Mouse (Mus musculus): ENCODE results near the gene Socs5. TPM values are rescaled to one million over a fixed set of nuclear protein-coding genes. Genes with fewer than 3 reads are reported as not detected.
A peak's percentile ranks its signal among the peaks of the same experiment; 100 is the strongest.

Socs5 gene
- total RNA-seq, 2 experiments from 2014 or later = 1.2 to 3.0 TPM

DNA sequence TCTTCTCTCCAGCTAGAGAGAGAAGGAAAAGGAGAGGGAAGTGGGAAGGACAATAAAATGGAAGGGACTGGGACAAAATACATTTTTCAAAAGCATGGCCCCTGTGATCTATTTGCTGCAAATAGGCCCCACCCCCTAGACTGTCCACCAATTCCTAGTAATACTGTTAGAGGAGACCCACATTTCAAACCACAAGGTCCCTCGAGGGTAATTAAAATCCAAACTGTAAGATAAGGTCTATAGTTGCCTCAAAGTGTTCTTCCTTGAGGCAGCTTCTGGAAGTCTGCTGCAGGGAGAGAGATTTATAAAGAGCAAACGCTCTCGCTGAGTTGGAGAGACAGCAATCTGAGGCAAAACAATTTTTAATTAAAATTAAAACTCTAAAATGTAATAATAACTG, 52.8 kb downstream of the Socs5 start:
- no peak for ATAC-seq (ENCODE audit: poor library complexity, severe bottlenecking)

DNA sequence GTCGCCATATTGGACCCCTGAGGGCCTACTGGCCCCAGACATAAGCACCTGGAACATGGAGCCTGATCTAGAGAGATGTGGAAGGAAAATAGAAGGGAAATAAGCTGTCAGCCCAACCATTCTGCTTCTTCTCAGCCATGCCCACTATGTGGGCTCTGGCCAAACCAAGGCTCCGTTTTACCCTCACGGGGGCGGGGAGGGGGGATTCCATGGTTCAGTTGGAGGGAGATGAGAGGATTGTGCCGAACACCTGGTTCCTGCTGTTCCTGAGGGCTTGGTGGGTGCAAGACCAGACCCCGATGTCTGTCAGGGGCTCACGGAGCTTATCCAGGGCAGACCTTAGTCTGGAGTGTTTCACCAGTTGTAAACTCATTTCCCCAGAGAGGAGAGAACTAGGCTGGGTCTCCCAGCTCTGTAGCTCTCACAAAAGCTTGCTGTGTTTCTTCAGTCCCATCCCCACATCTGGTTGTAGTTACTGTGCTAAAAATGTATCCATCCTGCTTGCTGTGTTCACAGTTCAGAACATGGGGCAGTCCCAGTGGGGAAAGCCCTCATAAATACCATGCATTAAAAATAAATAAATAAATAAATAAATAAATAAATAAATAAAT, 56.9 kb downstream of the Socs5 start:
- ATAC-seq (ENCODE audit: poor library complexity, severe bottlenecking) = no peak

DNA sequence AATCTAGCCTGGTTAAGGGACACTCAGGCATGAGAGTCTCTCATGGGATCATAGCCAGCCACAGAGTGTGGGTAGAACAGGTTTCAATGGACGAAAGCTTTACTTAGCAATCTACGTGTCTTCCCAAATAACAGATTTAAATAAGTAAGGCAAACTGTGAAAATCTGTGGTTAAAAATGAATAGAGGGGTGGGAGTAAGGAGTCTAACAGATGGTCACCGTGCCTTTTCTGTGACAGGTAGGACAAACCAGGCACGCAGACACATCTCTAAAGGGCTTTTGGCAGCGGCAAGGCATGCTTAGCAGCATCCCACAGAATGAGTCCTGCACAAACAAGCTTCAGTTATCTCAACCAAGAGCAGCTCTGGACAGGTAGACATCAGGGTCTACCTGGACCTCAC, 59.9 kb downstream of the Socs5 start:
- ATAC-seq (ENCODE audit: poor library complexity, severe bottlenecking) = no peak

DNA sequence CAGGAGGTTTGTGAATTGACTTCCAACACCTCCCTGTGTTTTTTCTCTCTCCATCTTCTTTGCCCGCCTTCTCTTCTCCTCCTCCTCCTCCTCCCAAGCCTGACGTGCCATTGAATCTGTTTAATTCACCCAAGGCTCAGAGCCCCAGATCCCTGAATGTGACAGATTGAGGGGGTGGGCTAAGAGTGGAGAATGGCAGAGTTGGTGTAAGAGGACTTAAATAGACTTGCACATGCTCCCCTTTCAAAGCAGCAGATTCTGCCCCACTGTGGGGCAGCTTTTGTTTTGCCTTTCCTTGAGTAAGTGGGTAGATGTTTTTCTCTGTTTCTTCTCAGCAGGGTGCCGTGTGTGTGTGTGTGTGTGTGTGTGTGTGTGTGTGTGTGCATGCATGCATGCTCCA, 61.6 kb downstream of the Socs5 start:
- no peak for ATAC-seq (ENCODE audit: poor library complexity, severe bottlenecking)

DNA sequence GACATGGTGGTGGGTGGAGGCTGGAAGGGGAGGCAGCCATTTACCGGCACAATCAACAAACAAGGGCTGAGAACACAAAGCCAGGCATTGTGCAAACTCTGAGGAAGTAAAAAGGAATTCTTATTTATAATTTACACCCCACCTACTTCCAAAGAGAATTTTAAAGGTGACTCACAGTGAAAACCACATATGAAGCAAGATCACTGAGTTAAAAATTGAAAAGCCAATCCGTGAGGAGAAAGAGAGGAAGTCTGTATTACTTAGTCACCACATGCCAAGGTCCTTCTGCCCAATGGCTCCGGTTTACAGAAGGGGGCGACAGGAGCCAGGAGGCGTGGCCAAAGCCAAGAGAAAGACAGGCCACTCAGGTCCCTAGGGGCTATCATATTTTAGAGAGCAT, 62.9 kb downstream of the Socs5 start:
- peak; percentile 91 for ATAC-seq (ENCODE audit: poor library complexity, severe bottlenecking)

DNA sequence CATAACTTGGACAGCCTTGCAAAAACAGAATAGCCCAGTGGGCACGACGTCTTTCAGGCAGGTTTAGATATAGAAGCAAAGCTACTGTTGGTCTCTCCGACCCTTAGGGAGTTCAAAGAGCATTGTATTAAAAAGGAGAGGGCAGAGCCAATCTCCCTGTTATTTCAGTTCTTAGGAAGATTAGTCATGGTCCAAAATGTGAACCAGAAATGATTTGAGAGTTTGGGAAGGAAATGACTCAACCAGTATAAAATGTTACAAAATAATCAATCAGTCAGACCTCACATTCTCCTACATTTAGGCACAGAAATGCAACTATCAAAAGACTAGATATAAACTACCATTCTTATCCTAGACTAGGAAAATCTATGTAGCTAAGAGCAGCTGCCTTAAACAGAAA, 64.6 kb downstream of the Socs5 start:
- no peak for ATAC-seq (ENCODE audit: poor library complexity, severe bottlenecking)

DNA sequence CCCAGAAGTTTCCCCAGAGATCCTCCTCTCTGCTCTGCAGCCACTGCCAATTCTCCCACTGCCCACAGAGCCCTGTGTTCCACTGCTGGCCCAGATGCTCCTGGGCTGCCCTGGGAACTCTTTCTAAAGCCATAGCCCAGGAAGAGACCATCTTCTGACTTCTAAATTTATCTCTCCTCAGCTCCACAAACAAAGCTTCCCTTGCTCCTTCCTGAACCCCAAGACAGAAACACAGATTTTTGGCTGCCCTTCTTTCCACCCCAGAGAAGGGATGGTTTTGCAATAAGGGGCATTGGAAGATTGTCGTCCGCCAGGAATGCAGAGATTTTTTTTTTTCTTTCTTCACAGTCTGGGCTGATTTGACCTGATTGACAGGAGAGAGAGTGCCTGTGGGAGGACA, 66.5 kb downstream of the Socs5 start:
- no peak for ATAC-seq (ENCODE audit: poor library complexity, severe bottlenecking)

DNA sequence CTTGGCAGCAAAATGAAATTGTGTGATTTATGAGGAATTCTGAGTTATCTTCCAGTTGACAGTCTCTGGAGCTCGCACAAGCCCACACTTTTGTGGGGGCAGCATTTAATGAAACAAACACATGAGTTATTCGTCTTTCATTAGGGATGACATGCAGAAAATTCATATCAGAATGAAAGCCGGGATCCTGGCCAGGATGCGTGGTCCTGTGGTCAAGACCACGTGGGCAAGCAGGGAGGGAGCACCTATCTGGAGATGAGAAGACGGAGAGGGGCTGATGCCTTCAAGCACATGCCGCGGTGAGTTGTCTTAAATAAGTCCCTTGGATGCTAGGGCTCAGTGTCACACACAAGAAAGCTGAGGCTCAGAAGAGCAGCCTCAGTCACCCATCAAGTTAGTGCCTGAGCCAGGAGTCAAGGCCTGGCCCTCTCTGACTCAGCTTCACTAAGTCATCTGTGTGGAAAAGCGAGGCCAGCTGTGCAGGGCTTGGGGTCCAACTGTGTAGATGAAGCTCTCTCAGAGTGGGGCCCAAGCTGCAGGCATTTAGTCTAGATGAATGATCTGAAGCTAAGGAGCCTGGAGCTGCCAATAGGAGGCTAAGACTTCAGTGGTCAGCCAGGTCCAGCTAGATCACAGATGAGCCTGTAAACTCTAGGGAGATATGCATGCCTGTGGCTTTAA, 67.3 kb downstream of the Socs5 start:
- no peak for ATAC-seq (ENCODE audit: poor library complexity, severe bottlenecking)

DNA sequence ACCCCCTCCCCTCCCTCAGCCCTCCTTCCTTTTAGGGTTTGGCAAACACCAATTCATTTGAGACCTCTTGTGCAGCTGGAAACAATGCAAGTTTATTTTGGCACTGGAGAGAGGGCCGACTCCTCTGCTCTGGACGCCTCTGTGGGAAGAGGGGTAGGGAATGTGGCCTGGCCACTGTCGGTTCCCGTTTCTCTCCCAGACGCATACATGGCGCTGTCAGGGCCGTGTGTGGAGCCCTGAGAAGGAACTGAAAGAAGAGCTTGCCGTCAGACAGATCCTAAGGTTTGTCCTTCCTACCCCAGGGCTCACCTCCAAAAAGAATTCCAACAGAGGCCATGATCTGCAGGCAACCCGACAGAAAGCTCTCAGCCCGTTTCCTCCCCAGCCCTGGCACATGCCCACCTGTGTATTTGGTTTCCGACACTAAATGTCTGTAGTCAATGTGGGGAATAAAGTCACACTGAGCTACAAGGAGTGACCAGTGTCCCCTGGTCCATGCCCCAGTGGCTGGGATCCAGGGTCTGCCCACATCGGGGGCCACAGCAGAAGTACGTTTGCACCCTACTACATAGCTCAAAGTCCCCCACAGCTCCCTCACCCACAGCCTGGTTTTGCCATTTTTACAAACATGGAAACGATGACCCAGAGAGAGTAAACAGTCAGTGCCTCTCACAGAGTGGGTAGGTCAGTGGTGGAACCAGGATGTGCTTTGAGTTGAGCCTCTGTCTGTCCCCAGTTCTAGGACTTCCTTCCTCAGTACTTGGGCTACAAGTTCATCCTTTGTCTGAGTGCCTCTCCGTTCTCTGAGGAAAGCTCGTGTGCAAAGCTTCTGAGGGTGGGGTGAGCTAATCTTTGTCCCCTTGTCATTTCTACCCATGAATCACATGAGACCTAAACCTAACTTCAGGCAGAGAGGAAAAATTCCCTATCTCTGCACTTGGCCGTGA, 68.9 kb downstream of the Socs5 start:
- ATAC-seq (ENCODE audit: poor library complexity, severe bottlenecking) = peak; percentile 78

DNA sequence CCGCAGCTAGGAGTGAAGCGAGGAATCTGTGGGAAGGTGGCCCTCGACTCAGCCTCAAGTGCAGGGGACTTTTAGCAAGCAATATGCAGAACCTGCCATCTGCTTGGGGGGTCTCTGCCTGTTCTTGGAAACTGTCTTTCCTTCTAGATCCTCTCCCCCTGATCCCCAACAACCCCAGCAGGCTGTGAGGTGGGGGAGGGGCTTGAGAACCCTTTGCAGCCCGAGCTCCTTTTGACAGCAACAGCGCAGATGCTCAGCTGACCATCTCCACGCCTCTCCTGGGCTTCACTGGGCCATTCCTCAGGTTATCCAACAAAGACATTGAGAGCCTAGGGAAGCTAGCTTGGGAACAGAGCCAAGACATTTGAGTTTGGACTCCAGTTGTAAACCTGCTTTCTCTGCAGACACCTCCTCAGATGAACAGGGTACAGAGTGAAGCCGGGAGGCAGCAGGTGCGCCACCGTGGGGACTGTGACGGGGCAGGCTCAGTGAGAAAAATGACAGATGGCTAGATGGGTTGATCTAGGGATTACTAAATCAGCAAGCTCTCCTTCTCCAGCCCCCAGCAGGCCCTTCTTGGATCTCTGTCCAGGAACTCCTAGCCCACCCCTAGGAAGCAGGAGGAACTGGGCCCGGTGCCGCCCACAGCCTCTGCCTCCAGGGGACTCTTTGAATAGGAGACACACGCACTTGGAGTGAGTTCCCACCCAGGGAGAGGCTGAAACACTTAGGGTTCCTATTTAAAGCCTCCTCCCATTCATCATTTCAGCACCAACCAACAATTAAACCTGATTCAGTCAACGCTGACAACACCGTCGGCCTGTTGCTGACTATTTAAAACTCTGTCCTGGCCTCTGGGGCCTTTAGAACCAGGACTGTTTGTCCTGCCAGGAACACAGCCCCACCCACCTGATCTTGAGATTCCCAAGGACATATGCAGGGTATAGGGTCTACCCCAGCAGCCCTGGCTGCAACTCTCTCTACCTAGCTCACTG, 71.4 kb downstream of the Socs5 start:
- no peak for ATAC-seq (ENCODE audit: poor library complexity, severe bottlenecking)

DNA sequence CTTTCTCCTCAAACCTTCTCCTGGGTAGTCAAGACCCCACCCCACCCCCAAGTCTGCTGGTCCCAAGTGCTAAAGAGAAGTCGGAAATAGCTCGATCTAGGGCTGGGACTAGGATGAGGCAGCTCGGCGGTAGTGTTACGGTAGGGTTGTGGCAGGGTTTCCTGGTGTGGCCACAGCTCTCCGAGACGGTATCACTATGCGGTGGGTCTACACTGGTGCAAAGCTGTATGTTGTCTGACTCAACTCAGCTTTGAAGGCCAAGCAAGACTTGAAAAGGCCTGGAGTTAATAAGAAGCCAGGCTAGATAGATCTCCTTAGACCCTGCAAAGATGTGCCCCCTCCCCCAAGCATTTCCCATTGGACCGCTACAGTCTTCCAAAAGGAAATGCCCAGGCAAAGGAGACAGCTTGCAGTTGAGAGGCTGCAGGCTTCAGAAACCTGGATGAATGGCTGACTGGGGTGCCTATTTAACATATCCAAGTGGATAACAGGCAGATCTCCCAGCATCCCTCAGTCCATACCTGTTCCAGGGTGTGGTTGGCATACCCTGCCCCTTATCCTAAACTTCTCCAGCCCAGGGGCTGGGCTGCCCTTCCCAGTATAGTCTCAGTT, 72.6 kb downstream of the Socs5 start:
- no peak for ATAC-seq (ENCODE audit: poor library complexity, severe bottlenecking)

DNA sequence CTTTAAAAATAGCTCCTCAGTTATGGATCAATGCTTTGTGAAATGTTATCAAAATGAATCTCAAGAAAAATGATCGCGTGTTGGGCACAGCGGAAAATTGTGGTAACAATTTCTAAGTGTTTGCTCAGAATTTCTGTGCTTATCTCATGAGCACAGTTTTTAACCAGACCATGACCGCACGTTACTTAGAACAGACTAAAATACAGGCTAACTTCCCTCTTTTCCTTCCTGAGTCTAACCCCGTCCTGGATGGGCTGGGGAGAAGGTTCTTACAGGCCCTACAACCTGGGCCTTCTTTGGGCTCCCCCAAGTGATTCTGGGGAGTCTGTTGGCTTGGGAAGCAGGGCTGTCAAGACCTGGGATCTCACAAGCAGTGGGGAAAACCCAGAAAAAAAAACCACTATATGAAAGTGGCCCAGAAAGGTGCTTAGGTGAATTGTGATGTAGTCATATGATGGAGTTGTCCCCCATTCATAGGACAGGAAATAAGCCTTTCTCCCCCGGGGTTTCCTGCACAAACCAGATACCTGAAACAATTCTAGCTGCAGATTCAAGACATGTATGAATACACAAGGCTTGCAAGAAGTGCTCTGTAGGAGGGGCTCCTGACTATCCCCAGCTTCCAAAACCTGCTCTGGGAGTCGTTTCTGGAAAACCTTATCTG, 74.3 kb downstream of the Socs5 start:
- ATAC-seq (ENCODE audit: poor library complexity, severe bottlenecking) = peak; percentile 75

DNA sequence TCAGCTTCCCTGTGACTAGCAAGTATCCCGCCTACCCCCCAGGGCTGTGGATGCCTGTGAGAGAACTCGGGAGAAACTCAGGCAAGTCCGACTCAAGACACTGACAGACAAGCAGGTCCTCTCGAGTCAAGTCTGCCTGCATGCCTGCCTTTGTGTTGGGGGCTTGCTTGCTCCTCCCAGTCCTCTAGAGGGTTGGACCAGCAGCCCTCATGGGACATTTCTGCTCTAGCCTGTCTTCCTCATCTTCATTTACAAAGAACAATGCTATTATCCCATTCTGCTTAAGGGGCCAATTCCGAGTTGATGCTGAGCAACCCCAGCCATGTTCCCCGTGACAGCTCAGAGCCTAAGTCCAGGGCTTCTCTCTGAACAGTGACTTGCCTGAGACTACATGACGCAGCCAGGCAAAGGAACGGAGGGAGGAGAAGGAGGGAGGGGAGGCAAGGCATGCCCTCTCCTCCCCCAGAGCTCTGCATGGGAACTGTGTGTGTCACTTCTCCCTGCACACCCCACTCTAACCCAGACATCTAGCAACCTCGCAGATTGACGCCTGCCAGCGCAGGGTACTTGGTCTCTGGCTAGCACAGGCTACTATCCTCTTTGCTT, 78.1 kb downstream of the Socs5 start:
- ATAC-seq (ENCODE audit: poor library complexity, severe bottlenecking) = no peak

DNA sequence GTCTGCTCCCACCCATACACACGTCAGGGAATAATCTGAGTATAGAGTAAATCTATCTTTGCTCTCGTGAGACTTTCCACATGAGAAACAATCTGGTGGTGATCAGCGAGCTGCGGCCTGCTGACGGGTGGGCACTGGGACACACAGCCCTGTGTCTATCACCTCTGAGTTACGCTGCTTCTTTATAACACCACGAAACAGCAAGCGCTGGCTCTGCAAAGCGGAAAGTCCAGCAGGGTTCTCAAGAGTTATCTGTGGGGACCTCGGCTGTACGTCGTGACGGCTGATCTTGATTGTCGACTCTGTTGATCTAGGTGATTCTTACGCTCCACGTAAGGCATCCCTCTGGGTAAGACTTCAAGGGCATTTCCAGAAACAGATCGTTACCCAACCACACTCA, 79.5 kb downstream of the Socs5 start:
- ATAC-seq (ENCODE audit: poor library complexity, severe bottlenecking) = no peak

Other genes with a start within 250 kb of the Socs5 start
- gene Tmem247, start 190.3 kb upstream of the Socs5 start, total RNA-seq (2015) = not detected in 2 replicates
- gene Tmem247, start 190.3 kb upstream of the Socs5 start, total RNA-seq (2017) = not detected in 2 replicates
- gene Atp6v1e2, start 159.8 kb upstream of the Socs5 start, total RNA-seq (2015) = not detected in 2 replicates
- gene Atp6v1e2, start 159.8 kb upstream of the Socs5 start, total RNA-seq (2017) = not detected in 2 replicates
- 16.5 and 25.2 TPM in 2 replicates for gene Rhoq, start 144.6 kb upstream of the Socs5 start, total RNA-seq (2015)
- gene Rhoq, start 144.6 kb upstream of the Socs5 start, total RNA-seq (2017) = 16.5 and 17.8 TPM in 2 replicates
- 21.6 and 25.4 TPM in 2 replicates for gene Pigf, start 82.3 kb upstream of the Socs5 start, total RNA-seq (2015)
- gene Pigf, start 82.3 kb upstream of the Socs5 start, total RNA-seq (2017) = 27.7 and 32.1 TPM in 2 replicates
- 135 and 148 TPM in 2 replicates for gene Cript, start 82.1 kb upstream of the Socs5 start, total RNA-seq (2015)
- gene Cript, start 82.1 kb upstream of the Socs5 start, total RNA-seq (2017) = 71.6 and 93.9 TPM in 2 replicates
- 16.1 and 19.7 TPM in 2 replicates for gene Mcfd2, start 158.3 kb downstream of the Socs5 start, total RNA-seq (2015)
- 38.5 and 44.9 TPM in 2 replicates for gene Mcfd2, start 158.3 kb downstream of the Socs5 start, total RNA-seq (2017)
- gene Ttc7, start 175.2 kb downstream of the Socs5 start, total RNA-seq (2015) = 78.8 and 94.9 TPM in 2 replicates
- 94.0 and 96.3 TPM in 2 replicates for gene Ttc7, start 175.2 kb downstream of the Socs5 start, total RNA-seq (2017)

Data from megakaryocyte, adult 5-6 weeks (primary cell).